Mouse (Mus musculus): ENCODE data around the gene Myom1. TPM values are rescaled to one million over a fixed set of nuclear protein-coding genes. Genes with fewer than 3 reads are reported as not detected.

The Myom1 gene
- polyA plus RNA-seq (2012; rRNA removed) = 13.4 and 13.6 TPM in 2 replicates

DNA sequence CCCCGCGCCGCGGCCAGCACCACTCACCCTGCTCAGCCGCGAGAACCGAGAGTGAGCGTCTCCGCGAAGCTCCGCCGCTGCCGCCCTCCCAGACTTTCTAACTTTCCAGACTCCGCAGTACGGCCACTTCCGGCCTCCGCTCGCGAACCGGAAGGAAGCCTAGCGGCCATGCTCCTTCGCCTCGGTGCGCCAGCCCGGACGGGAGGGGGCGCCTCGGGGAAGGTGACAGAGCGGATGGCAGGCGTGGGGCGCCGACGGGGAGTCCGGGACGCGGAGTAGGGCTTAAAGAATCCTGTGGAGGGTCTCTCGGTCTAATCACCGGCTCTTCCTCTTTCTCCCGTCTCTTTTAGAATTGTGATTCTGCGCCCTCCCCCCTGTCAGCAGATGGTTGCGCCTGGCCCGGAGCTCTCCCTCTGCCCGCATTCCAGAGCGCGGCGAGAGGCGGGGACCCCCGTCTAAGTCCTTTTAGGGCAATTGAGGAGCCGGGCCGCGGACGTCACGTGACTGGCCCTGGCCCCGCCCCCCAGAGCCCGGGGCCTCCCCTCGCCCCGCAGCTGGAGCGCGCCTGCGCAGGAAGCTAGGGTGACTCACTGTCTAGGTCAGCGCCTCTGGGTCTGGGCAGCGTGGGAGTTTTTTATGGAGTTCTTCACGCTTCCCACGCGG lies at the start of gene Myom1:
Gene Myom1, plus strand, starts transcription at position 553 of the 663 bp plus-strand sequence.

GRCm38 (mm10) chr17:71002744-71003094 lies 286 bp downstream of the Myom1 start, which contains the start of gene Myl12a:
Myl12a (minus strand) TSS chr17:71002878.

Other genes with a start within 250 kb of the Myom1 start
- gene Tgif1, start 149.1 kb upstream of the Myom1 start, polyA plus RNA-seq (2012; rRNA removed) = 39.3 and 45.6 TPM in 2 replicates
- gene Myl12a, start 245 bp downstream of the Myom1 start, polyA plus RNA-seq (2012; rRNA removed) = 52.3 and 67.2 TPM in 2 replicates
- 11.1 and 14.1 TPM in 2 replicates for gene Lpin2, start 179.9 kb downstream of the Myom1 start, polyA plus RNA-seq (2012; rRNA removed)

Data from colon, adult 2 months (tissue).